In the genomic region with DNA sequence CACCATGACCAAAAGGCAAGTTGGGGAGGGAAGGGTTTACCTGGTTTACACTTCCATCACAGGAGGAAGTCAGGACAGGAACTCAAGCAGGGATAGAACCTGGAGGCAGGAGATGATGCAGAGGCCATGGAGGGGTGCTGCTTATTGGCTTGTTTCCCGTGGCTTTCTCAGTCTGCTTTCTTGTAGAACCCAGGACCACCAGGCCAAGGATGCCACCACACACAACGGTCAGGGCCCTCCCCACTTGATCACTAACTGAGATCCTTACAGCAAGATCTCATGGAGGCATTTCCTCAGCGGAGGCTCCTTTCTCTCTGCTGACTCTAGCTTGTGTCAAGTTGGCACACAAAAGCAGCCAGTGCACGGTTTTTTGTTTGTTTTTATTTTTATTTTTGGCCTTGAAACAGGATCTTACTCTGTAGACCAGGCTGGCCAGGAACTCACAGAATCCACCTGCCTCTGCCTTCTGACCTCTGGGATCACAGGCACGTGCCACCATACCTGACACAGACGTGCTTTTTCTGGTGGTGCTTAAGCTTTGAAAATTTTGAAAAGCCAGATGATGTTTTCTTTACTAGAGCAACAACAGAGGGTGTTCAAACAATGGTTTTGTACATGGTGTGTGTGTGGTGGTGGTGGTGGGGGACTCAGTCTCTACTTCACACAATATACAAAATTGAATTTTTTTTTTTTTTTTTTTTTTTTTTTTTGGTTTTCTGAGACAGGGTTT, we compare ENCODE assay signal across 8 mouse cellular contexts. TPM values are rescaled to one million over a fixed set of nuclear protein-coding genes. Genes with fewer than 3 reads are reported as not detected.
DNase-seq lines count a peak whose midpoint lies in the region; ATAC-seq and TF ChIP-seq lines count a peak whose summit lies in the region.

Mpp3 (minus strand) TSS at position 375 of the 730 bp plus-strand sequence.

- peak within 1 kb of the TSS; percentile 72; the same call in 1 of the 2 replicates for H3K9ac ChIP-seq in lung, embryonic 16.5 days (ENCODE audit: low read length)

- no peak within 1 kb of the TSS; the same call in 1 of the 2 replicates for H3K27ac ChIP-seq in lung, embryonic 16.5 days (ENCODE audit: low read length)

- H3K4me2 ChIP-seq in lung, embryonic 16.5 days (ENCODE audit: low read depth, low read length): peak within 1 kb of the TSS; percentile 86
- peak within 1 kb of the TSS; percentile 51 for H3K4me2 ChIP-seq in myocyte (ENCODE audit: low read depth)

- ATAC-seq in lung, embryonic 16.5 days (ENCODE audit: low read depth): no peak

- TF ChIP-seq POLR2A in myocyte (IDR thresholded peaks at IDR 0.05; ENCODE audit: insufficient read length, low read depth): no peak

- H3K9me3 ChIP-seq in lung, embryonic 16.5 days (ENCODE audit: control insufficient read depth, low read length): no peaks in the 10 kb centered on the region

- H3ac ChIP-seq in myocyte (ENCODE audit: control insufficient read depth, insufficient read length): no peak within 1 kb of the TSS

- peaks cover 9% of the 10 kb centered on the region for H3K4me1 ChIP-seq in lung, embryonic 16.5 days (replicated peaks; ENCODE audit: control insufficient read depth, insufficient read depth, low read length)

- no peaks in the 10 kb centered on the region for H3K36me3 ChIP-seq in lung, embryonic 16.5 days (ENCODE audit: control insufficient read depth, insufficient read depth, low read length)
- no peaks in the 10 kb centered on the region for H3K36me3 ChIP-seq in myocyte (ENCODE audit: control insufficient read depth, insufficient read depth)

- no peaks in the 10 kb centered on the region for H3K79me2 ChIP-seq in myocyte (ENCODE audit: control insufficient read depth, insufficient read depth)

- H3K27me3 ChIP-seq in lung, embryonic 16.5 days (ENCODE audit: control insufficient read depth, insufficient read depth, low read depth, low read length): no peaks in the 10 kb centered on the region; the same call in 1 of the 2 replicates
- peaks cover 24% of the 10 kb centered on the region for H3K27me3 ChIP-seq in myocyte (ENCODE audit: control insufficient read depth, insufficient read depth, insufficient read length)

- no peak for DNase-seq in adrenal gland, adult 2 months
- DNase-seq in adrenal gland, adult (ENCODE audit: inconsistent age in 2 of 2, low spot score in 1 of 2): no peak
- no peak for DNase-seq in lung, postnatal 25 days (ENCODE audit: low spot score)
- DNase-seq in layer of hippocampus, postnatal 14 days (ENCODE audit: low spot score in 2 of 2): no peak
- DNase-seq in urinary bladder, postnatal 36 days (ENCODE audit: low spot score in 2 of 2): no peak
- no peak for DNase-seq in right cerebral cortex, postnatal 14 days

- H3K4me3 ChIP-seq in lung, embryonic 16.5 days (ENCODE audit: low read length): peak within 1 kb of the TSS; percentile 68
- peak within 1 kb of the TSS; percentile 9 for H3K4me3 ChIP-seq in myocyte

- WGBS in lung, embryonic 16.5 days: 62% methylated on average over 6 of the region's 6 CpGs

TF ChIP-seq in myocyte, 11 proteins besides CTCF, POLR2A, EP300 and RAD21:
- TF ChIP-seq TCF12 (IDR thresholded peaks at IDR 0.05; ENCODE audit: insufficient read depth, poor library complexity, severe bottlenecking) (no peak), E2F4 (IDR thresholded peaks at IDR 0.05; ENCODE audit: insufficient read depth) (no peak), SRF (IDR thresholded peaks at IDR 0.05; ENCODE audit: control insufficient read depth, insufficient read length, low read depth) (no peak), MYOD1 (IDR thresholded peaks at IDR 0.05; ENCODE audit: control insufficient read depth in 1 of 3, insufficient read length in 2 of 3, low read depth in 2 of 3) (no peak)

RNA-seq across cellular contexts. Expression of gene Mpp3, which starts in this region (rescaled TPM):
- 10 to 100 TPM in 1 of 2 experiments, 1 to 10 TPM in 1; 7.8 to 13.5 TPM for total RNA-seq in adrenal gland, adult 2 months (2021)
- polyA plus RNA-seq in adrenal gland, adult 2 months (2012; rRNA removed): 12.1 and 16.9 TPM in 2 replicates
- polyA plus RNA-seq in lung, embryonic 16.5 days (2015; fragmentation: Nextera tagmentation; extraction: Ambion mirVana): 3.7 and 4.1 TPM in 2 replicates
- total RNA-seq in layer of hippocampus, postnatal 14 days (2021): 10 to 100 TPM; 87.4 to 93.8 TPM
- 2.1 TPM for polyA plus RNA-seq in myocyte (2012; fragmentation: generic; extraction: Trizol)

Comparison
In these comparisons a context has a peak if more than half of its experiments do, and no peak if none do; other contexts are left out.
1. RNA of gene Mpp3 (total RNA-seq): 87.4 to 93.8 TPM in layer of hippocampus, postnatal 14 days; 7.8 to 13.5 TPM in adrenal gland, adult 2 months; every median in the first group is over 4 times any median in the second.